In genomic region chr13:40906528-40906927, GRCm38 (mm10) we compare ENCODE assay signal across 18 mouse cellular contexts.
"Had no signal": no experiment of that assay in that cellular context is flagged by ENCODE, and none has a peak within 500 bp of the region (broad histone marks: within the 10 kb centered on the region; RNA-seq: fewer than 3 reads in every experiment).

No protein-coding gene starts in this region.

- H3K27me3 ChIP-seq: limb, embryonic 12.5 days; limb, embryonic 15.5 days; liver, embryonic 13.5 days; midbrain, embryonic 15.5 days; neural tube, embryonic 12.5 days; neural tube, embryonic 15.5 days had no signal

- H3K9me3 ChIP-seq: limb, embryonic 12.5 days; limb, embryonic 15.5 days; liver, embryonic 13.5 days; midbrain, embryonic 12.5 days; midbrain, embryonic 15.5 days; neural tube, embryonic 12.5 days; neural tube, embryonic 15.5 days had no signal

- H3K9ac ChIP-seq: limb, embryonic 12.5 days; limb, embryonic 15.5 days; liver, embryonic 13.5 days; lung, embryonic 14.5 days; midbrain, embryonic 12.5 days; midbrain, embryonic 15.5 days; neural tube, embryonic 12.5 days; neural tube, embryonic 15.5 days had no signal

- H3K27ac ChIP-seq: limb, embryonic 12.5 days; limb, embryonic 15.5 days; liver, embryonic 13.5 days; macrophage; midbrain, embryonic 12.5 days; midbrain, embryonic 15.5 days; neural tube, embryonic 12.5 days; neural tube, embryonic 15.5 days; stomach, postnatal 0 days had no signal

- H3K4me1 ChIP-seq: midbrain, embryonic 15.5 days; neural tube, embryonic 12.5 days had no signal

- ATAC-seq: lung, postnatal 0 days; midbrain, embryonic 15.5 days had no signal

- DNase-seq: kidney, adult 11 months; left cerebral cortex, postnatal 4 days; liver, embryonic 13.5 days; lung, embryonic 14.5 days; right cerebral cortex, adult 18-20 months; right cerebral cortex, postnatal 14 days; right cerebral cortex, postnatal 4 days; thymus, adult 2 months; thymus, postnatal 14 days had no signal

- H3K36me3 ChIP-seq: limb, embryonic 12.5 days; limb, embryonic 15.5 days; liver, embryonic 13.5 days; midbrain, embryonic 12.5 days; midbrain, embryonic 15.5 days; neural tube, embryonic 12.5 days; neural tube, embryonic 15.5 days had no signal

- H3K4me3 ChIP-seq: limb, embryonic 12.5 days; limb, embryonic 15.5 days; liver, embryonic 13.5 days; midbrain, embryonic 12.5 days; midbrain, embryonic 15.5 days; neural tube, embryonic 12.5 days; neural tube, embryonic 15.5 days had no signal

- H3K4me2 ChIP-seq: limb, embryonic 12.5 days; limb, embryonic 15.5 days; liver, embryonic 13.5 days; lung, embryonic 14.5 days; midbrain, embryonic 12.5 days; midbrain, embryonic 15.5 days; neural tube, embryonic 12.5 days; neural tube, embryonic 15.5 days had no signal
